Mouse (Mus musculus) embryonic facial prominence, embryonic 12.5 days (tissue): Measurements from ENCODE around the gene Plekhm3. TPM values are rescaled to one million over a fixed set of nuclear protein-coding genes. Genes with fewer than 3 reads are reported as not detected.
"Not testable (repeated sequence)": the region's sequence is repeated elsewhere in the genome, so short reads cannot be mapped to it uniquely, and the experiment has no call there.

Source experiments
- ATAC-seq: fragments of 200-750 bp; cut with Nextera tagmentation; 2 replicates; pipeline ENCODE4 v1.8.0; 2017; ENCODE audit not compliant: insufficient number of reproducible peaks, insufficient read depth, low FRiP score, low TSS enrichment
- H3K27ac ChIP-seq: fragments of 300-500 bp; sonication (generic); 2 replicates; pipeline ENCODE4 v1.5.1; 2016; ENCODE audit warnings: mild to moderate bottlenecking
- H3K27me3 ChIP-seq: fragments of 300-500 bp; sonication (generic); 2 replicates; pipeline ENCODE4 v1.6.1; 2016; ENCODE audit warnings: mild to moderate bottlenecking, moderate library complexity
- H3K36me3 ChIP-seq: fragments of 300-500 bp; sonication (generic); 2 replicates; pipeline ENCODE4 v1.6.1; 2016; ENCODE audit warnings: mild to moderate bottlenecking
- H3K4me1 ChIP-seq: fragments of 300-500 bp; sonication (generic); 2 replicates; pipeline ENCODE4 v1.6.1; 2016
- H3K4me2 ChIP-seq: fragments of 300-500 bp; sonication (generic); replicated peaks from 2 replicates; pipeline ENCODE4 v1.6.1; 2016; ENCODE audit warnings: mild to moderate bottlenecking, moderate library complexity
- H3K4me3 ChIP-seq: fragments of 300-500 bp; sonication (generic); 2 replicates; pipeline ENCODE4 v1.5.1; 2016; ENCODE audit warnings: mild to moderate bottlenecking
- H3K9ac ChIP-seq: fragments of 300-500 bp; sonication (generic); 2 replicates; pipeline ENCODE4 v1.6.1; 2016; ENCODE audit warnings: mild to moderate bottlenecking, moderate library complexity
- H3K9me3 ChIP-seq: fragments of 300-500 bp; sonication (generic); 2 replicates; pipeline ENCODE4 v1.6.1; 2016; ENCODE audit warnings: mild to moderate bottlenecking, moderate library complexity
- WGBS: fragments of 180-500 bp; shearing (Covaris S2); methylation state at CpG from one replicate; pipeline ENCODE4 v1.1.7; 2016; 5-methylcytosine and 5-hydroxymethylcytosine counted together
- polyA plus RNA-seq: library from polyadenylated mRNA; unstranded; fragments of >200 nt; fragmentation: Nextera tagmentation; extraction: Ambion mirVana; gene quantifications from 2 replicates; pipeline ENCODE4 v1.2.1, GENCODE M21; 2016

Plekhm3 gene
- 10.2 and 11.0 TPM in 2 replicates for polyA plus RNA-seq

DNA sequence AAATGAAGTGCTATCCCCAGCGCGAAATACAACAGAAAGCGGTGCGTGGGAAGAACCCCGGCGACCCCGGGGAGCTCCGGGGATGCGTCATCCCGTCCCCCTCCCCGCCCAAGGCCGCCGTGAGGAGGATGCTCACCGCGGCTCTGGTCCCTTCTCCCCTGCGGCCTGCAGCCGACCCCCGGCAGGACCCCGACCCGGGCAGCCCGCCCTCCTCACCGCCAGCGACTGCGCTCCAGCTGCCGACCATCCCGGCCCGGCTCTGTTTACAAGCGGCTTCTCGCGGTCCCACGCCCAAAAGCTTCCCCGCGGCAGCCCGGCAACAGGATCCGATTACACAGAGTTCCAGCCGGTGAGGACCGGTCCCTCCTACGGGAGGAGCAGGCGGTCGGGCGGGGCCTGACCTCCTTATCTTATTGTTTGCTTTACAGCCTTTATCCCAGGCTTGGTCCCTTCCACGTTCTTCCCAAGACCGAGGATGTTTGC, at the start of gene Plekhm3:
Gene Plekhm3, minus strand, starts transcription at position 346 of the 483 bp plus-strand sequence.
- Histone ChIP-seq H3K4me3 (peak within 1 kb of the TSS; percentile 75), H3K4me1 (no peaks in the 10 kb centered on the region), H3K36me3 (no peaks in the 10 kb centered on the region), H3K9me3 (no peaks in the 10 kb centered on the region), H3K4me2 (peak within 1 kb of the TSS; percentile 52), H3K27ac (peak within 1 kb of the TSS; percentile 70), H3K9ac (peak within 1 kb of the TSS; percentile 80), H3K27me3 (no peaks in the 10 kb centered on the region)
- peak; percentile 96 for ATAC-seq
- WGBS = under 1% methylated on average over 43 of the region's 43 CpGs

DNA sequence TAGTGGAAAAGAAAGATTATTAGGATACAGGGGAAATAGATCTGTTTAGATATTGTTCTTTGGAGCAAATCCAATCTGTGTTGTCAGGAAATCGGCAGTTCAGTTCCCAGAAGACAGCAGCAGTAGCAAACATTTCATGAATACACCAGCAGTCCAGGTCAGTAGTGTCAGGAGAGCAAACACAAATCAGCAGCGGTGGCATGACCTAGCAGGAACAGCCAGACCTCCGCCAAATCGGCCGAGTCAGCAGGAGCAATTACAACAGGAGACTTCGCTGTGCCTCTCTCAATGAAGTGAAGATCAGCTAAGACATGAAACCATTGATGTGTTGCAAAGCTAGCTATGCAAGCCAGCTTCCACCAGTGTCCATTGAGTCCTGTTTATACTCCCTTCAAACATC, 49.0 kb upstream of the Plekhm3 start:
- Histone ChIP-seq H3K36me3 (no peaks in the 10 kb centered on the region), H3K9ac (no peak overlapping the region), H3K27me3 (no peaks in the 10 kb centered on the region), H3K9me3 (no peaks in the 10 kb centered on the region), H3K4me2 (no peak overlapping the region), H3K4me1 (no peaks in the 10 kb centered on the region), H3K4me3 (no peak overlapping the region), H3K27ac (no peak overlapping the region)
- WGBS = 88% methylated on average over 6 of the region's 6 CpGs
- no peak for ATAC-seq

DNA sequence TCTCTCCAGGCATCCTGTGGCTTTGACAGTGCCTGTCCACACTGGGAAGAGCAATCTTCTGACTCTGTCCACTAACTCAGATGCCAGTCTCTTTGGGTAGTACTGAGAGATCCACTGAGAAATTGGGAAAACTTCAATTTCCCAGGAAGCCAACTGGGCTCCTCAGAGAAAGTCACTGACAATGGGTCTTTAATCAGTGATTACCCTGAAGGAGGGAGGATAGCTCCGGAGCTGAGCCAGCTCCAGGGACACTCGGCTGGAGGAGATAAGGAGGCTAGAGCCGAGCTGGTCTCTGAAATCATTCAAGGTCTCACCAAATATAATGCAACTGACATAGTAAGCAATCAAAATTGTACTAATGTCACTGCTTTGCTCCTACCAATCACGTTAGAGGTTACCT, 47.9 kb upstream of the Plekhm3 start:
- H3K4me1 ChIP-seq = no peaks in the 10 kb centered on the region
- no peaks in the 10 kb centered on the region for H3K27me3 ChIP-seq
- no peak for ATAC-seq
- no peak overlapping the region for H3K4me2 ChIP-seq
- no peaks in the 10 kb centered on the region for H3K36me3 ChIP-seq
- no peak overlapping the region for H3K27ac ChIP-seq
- no peak overlapping the region for H3K4me3 ChIP-seq
- no peak overlapping the region for H3K9ac ChIP-seq
- H3K9me3 ChIP-seq = no peaks in the 10 kb centered on the region
- 81% methylated on average over 4 of the region's 4 CpGs for WGBS

DNA sequence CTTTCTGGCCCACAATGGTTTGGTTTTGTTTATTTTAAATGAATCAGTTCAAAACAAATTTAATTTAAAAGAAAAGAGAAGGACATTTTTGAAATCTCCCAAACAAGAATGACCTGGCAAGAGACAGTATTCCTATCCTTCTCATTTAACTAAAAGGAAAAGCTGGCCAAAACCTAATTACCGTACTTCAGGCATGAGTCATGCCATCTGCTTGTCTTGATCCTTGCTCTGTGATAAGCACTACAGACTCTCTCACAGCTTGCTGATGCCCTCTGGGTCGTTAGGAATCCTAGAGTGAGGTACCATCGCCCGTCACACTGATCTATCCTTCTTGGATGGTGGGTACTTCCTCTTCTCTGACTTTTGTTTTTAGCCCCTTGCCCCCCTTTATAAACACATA, 36.6 kb upstream of the Plekhm3 start:
- H3K27ac ChIP-seq = no peak overlapping the region
- no peaks in the 10 kb centered on the region for H3K4me1 ChIP-seq
- no peak overlapping the region for H3K4me2 ChIP-seq
- 74% methylated on average over 4 of the region's 4 CpGs for WGBS
- no peak overlapping the region for H3K9ac ChIP-seq
- H3K27me3 ChIP-seq = no peaks in the 10 kb centered on the region
- H3K9me3 ChIP-seq = no peaks in the 10 kb centered on the region
- no peak for ATAC-seq
- no peak overlapping the region for H3K4me3 ChIP-seq
- H3K36me3 ChIP-seq = no peaks in the 10 kb centered on the region

DNA sequence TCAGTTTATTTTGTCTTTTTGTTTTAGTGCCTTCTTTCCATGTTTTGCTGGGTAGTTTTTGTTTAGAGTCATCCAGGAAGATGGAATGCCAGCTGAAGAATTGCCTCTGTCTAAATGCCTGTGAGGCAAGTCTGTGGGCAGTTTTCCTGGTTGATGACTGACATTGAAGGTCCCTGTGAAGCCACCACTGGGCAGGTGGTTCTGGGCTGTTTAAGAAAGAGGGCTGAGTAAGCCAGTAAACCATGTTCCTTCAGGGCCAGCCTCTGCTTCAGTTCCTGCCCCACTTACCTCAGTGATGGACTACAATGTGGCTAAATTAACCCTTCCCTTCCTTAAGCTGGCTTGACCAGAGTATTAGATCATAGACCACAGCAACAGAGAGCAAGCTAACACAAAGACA, 31.6 kb upstream of the Plekhm3 start:
- Histone ChIP-seq H3K4me1 (no peaks in the 10 kb centered on the region), H3K4me2 (no peak overlapping the region), H3K36me3 (no peaks in the 10 kb centered on the region), H3K27me3 (no peaks in the 10 kb centered on the region), H3K27ac (no peak overlapping the region), H3K9me3 (no peaks in the 10 kb centered on the region), H3K4me3 (no peak overlapping the region), H3K9ac (no peak overlapping the region)
- no peak for ATAC-seq

DNA sequence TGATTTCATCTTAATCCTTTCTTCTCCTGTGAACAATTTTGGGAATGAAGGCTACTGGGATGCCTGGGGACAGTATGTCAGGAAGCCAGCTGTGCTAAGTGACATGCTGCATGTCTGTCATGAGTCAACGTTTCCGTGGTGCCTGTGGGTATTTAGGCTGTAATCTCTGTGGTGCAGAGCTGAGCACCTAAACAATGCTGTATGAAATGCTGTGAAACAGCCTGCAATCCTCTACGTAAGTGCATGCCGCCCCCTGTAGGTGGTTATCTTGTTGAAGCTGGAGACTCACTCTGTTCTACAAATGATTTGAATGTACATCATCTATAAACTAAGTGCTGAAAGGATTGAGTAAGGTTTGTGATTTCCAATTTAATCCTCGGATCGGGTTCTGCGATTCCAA, 29.5 kb upstream of the Plekhm3 start:
- Histone ChIP-seq H3K36me3 (no peaks in the 10 kb centered on the region), H3K27ac (no peak overlapping the region), H3K27me3 (no peaks in the 10 kb centered on the region), H3K4me1 (no peaks in the 10 kb centered on the region), H3K4me3 (no peak overlapping the region), H3K4me2 (no peak overlapping the region), H3K9me3 (no peaks in the 10 kb centered on the region), H3K9ac (no peak overlapping the region)
- no peak for ATAC-seq
- WGBS = 37% methylated on average over 7 of the region's 7 CpGs

DNA sequence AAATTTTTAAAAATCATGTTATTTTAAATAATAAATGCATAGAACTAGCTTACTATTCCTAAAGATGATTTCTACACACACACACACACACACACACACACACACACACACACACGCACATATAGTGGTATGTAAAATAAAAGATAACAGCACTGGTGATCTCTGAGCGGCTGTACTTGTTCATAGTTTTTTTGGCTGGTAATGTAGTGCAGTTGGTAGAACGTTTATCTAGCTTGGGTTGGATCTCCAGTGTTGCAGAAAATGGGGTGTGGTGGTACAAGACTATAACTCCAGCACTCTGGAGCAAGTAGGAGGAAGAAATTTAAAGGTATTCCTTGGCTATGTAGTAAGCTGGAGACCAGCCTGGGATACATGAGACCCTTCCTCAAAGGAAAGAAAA, 26.6 kb upstream of the Plekhm3 start:
- Histone ChIP-seq H3K9ac (no peak overlapping the region), H3K4me3 (no peak overlapping the region), H3K4me2 (no peak overlapping the region), H3K4me1 (no peaks in the 10 kb centered on the region), H3K36me3 (no peaks in the 10 kb centered on the region), H3K27me3 (no peaks in the 10 kb centered on the region), H3K27ac (no peak overlapping the region), H3K9me3 (no peaks in the 10 kb centered on the region)
- no peak for ATAC-seq
- WGBS = 84% methylated on average over 3 of the region's 3 CpGs

DNA sequence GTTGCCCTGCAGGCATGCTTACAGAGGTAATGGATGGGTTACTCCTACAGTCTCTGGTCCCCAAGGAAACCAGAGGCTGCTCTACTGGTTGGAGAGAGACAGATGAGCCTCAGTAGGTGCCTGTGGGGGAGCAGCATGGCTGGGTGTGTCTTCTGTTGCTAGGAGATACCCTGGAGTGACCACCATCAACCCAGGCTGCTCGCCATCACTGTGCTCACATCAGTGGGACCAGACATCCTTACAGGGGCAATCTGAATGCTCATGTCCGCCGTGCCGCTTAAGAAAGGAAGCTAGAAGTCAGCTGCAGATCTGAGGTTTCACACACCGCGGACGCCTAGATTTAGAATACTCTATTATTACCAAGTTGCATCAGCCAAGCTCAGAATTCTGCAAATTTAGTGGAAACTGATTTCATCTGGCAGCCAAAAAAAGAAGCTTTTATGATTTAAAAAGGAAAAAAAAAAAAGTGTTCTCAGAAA, 21.7 kb upstream of the Plekhm3 start:
- H3K27ac ChIP-seq = no peak overlapping the region
- no peaks in the 10 kb centered on the region for H3K27me3 ChIP-seq
- no peak overlapping the region for H3K4me3 ChIP-seq
- WGBS = 72% methylated on average over 7 of the region's 7 CpGs
- H3K9ac ChIP-seq = no peak overlapping the region
- no peak overlapping the region for H3K4me2 ChIP-seq
- no peak for ATAC-seq
- H3K4me1 ChIP-seq = no peaks in the 10 kb centered on the region
- no peaks in the 10 kb centered on the region for H3K36me3 ChIP-seq
- H3K9me3 ChIP-seq = no peaks in the 10 kb centered on the region

DNA sequence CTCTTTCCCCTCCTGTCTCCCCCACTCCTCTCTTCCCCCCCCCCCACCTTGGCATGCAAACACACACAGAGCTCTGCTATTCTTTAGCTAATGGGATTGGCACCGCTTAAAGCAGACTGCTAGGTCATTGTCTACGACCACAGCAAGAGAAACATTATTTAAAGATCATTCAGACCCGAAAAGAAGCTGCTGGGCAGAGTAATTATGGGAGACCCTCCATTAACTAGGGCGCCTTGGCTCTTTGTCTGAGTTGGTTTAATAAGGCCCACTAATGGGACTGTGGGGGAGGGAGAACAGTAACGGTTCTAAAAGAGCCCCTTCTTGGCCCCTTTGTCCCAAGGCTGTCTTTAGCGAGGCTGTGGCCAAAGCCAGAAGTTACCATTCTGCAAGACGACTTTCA, 18.7 kb upstream of the Plekhm3 start:
- H3K27me3 ChIP-seq = no peaks in the 10 kb centered on the region
- no peaks in the 10 kb centered on the region for H3K4me1 ChIP-seq
- H3K4me3 ChIP-seq = no peak overlapping the region
- WGBS = 27% methylated on average over 7 of the region's 7 CpGs
- no peak for ATAC-seq
- H3K9ac ChIP-seq = no peak overlapping the region
- H3K4me2 ChIP-seq = no peak overlapping the region
- H3K27ac ChIP-seq = no peak overlapping the region
- H3K9me3 ChIP-seq = no peaks in the 10 kb centered on the region
- H3K36me3 ChIP-seq = no peaks in the 10 kb centered on the region

DNA sequence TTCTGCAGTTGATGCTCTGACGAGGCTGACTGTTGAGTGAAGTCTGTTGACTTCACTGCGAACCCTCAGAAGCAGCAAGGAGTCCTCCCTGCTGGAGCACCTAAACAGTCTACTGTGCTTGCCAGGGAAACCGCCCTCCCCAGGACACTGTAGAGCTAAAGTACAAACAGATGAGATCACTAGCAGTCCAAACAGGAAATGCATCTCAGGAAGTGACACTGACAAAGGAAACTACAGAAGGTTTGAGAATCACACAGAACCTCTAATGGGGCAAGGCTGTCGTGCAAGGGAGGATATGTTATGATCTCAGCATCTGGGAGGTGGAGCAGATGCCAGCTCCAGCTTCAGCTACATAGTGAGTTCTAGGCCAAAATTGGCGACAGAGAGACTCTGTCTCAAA, 14.1 kb upstream of the Plekhm3 start:
- no peaks in the 10 kb centered on the region for H3K4me1 ChIP-seq
- no peak overlapping the region for H3K27ac ChIP-seq
- H3K9me3 ChIP-seq = no peaks in the 10 kb centered on the region
- ATAC-seq = no peak
- no peak overlapping the region for H3K4me2 ChIP-seq
- H3K9ac ChIP-seq = no peak overlapping the region
- WGBS = 65% methylated on average over 5 of the region's 5 CpGs
- no peak overlapping the region for H3K4me3 ChIP-seq
- no peaks in the 10 kb centered on the region for H3K27me3 ChIP-seq
- no peaks in the 10 kb centered on the region for H3K36me3 ChIP-seq

DNA sequence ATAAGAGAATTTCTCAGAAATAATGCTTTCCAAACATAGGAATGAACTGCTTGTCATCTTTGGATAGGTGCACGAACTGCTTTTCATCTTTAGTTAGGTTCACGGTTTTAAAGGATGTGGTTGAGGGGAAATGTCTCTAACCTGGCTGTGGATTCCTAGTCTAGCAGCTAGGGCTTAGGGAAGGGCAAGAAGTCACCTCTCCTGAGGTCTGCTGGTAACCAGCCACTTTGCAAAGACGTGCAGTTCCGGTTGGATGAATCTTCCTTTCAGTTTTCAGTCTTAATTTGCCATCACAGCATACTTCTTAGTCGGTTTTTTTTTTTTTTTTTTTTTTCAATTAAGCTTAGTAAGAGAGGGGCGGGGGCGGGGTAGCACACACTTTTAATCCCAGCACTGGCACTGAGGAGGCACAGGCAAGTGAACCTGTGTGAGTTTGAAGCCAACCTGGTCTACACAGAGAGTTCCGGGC, 431 bp upstream of the Plekhm3 start:
- Histone ChIP-seq H3K9me3 (no peaks in the 10 kb centered on the region), H3K4me1 (no peaks in the 10 kb centered on the region), H3K9ac (peak overlapping the region; percentile 80), H3K4me3 (peak overlapping the region; percentile 75), H3K27me3 (no peaks in the 10 kb centered on the region), H3K36me3 (no peaks in the 10 kb centered on the region), H3K4me2 (peak overlapping the region; percentile 52), H3K27ac (0 out of 2 replicates have a peak overlapping the region, but pooled peaks have one; percentile 70)
- 50% methylated on average over 8 of the region's 8 CpGs for WGBS
- no peak for ATAC-seq

DNA sequence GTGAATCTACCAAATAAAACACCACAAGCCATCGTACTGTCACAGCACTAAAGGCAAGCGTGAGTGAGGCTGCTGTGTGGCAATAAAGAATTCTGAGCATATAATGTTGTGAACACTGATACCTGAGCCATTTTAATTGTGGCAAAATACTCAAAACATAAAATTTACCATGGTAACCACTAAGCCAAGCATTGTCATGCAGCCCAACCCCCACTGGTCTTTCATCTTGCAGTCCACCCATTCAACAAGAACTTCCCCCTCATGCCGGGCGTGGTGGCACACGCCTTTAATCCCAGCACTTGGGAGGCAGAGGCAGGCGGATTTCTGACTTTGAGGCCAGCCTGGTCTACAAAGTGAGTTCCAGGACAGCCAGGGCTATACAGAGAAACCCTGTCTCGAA, 1.8 kb downstream of the Plekhm3 start:
- H3K27ac ChIP-seq, H3K4me1 ChIP-seq, H3K27me3 ChIP-seq, H3K4me2 ChIP-seq, H3K36me3 ChIP-seq, H3K9ac ChIP-seq, H3K4me3 ChIP-seq, ATAC-seq, H3K9me3 ChIP-seq: not testable (repeated sequence)
- 92% methylated on average over 7 of the region's 7 CpGs for WGBS

DNA sequence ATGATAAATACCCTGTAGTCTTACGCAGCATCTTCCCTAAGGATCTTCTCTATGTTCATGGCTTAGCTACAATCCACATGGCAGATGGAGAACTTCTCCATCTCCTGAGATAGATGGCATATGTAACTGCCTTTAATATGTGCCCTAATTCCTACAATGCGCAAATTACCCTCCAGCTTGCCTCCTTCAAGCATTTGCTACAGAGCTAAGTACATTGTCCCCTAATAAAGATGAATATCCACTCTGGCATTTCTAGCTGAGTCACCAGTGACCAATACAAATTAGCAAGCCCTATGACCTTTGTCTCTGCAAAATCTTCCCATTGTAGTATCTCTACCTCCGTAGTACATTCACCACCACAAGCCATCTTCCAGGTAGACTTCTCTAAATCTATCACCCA, 6.4 kb downstream of the Plekhm3 start:
- Histone ChIP-seq H3K9ac (no peak overlapping the region), H3K4me1 (no peaks in the 10 kb centered on the region), H3K4me2 (no peak overlapping the region), H3K4me3 (no peak overlapping the region), H3K9me3 (no peaks in the 10 kb centered on the region), H3K27me3 (no peaks in the 10 kb centered on the region), H3K27ac (no peak overlapping the region), H3K36me3 (no peaks in the 10 kb centered on the region)
- WGBS = 96% methylated on average over 3 of the region's 3 CpGs
- no peak for ATAC-seq
